8 mouse cellular contexts compared by ENCODE assay signal in genomic region chr2:33966389-33966983, GRCm38 (mm10).
DNase-seq lines count a peak whose midpoint lies in the region; ATAC-seq and TF ChIP-seq lines count a peak whose summit lies in the region.

No protein-coding gene starts in this region.

- no peaks in the 10 kb centered on the region for H3K36me3 ChIP-seq in heart, embryonic 14.5 days (ENCODE audit: control insufficient read depth, insufficient read depth, low read length)
- H3K36me3 ChIP-seq in forebrain, postnatal 0 days (ENCODE audit: insufficient read depth), result no peaks in the 10 kb centered on the region
- no peaks in the 10 kb centered on the region for H3K36me3 ChIP-seq in midbrain, embryonic 10.5 days

- no peak overlapping the region for H3K9ac ChIP-seq in heart, embryonic 14.5 days (ENCODE audit: low read length)
- peak overlapping the region; percentile 22; the same call in 1 of the 2 replicates for H3K9ac ChIP-seq in forebrain, postnatal 0 days

- ATAC-seq in heart, embryonic 14.5 days (ENCODE audit: insufficient number of reproducible peaks, insufficient read depth, low FRiP score, low read depth), result no peak
- ATAC-seq in forebrain, postnatal 0 days, result peak; percentile 18; the same call in 1 of the 2 replicates

- peaks cover 22% of the 10 kb centered on the region for H3K27me3 ChIP-seq in heart, embryonic 14.5 days (ENCODE audit: control insufficient read depth, insufficient read depth, low read length)
- no peaks in the 10 kb centered on the region for H3K27me3 ChIP-seq in forebrain, postnatal 0 days (ENCODE audit: insufficient read depth, low read length)
- peaks cover 39% of the 10 kb centered on the region for H3K27me3 ChIP-seq in midbrain, embryonic 10.5 days (ENCODE audit: low read depth, poor library complexity, severe bottlenecking)

- peak overlapping the region; percentile 52 for H3K4me2 ChIP-seq in heart, embryonic 14.5 days (ENCODE audit: low read length)
- peak overlapping the region; percentile 37 for H3K4me2 ChIP-seq in forebrain, postnatal 0 days (ENCODE audit: low read depth)

- no peak overlapping the region for H3K27ac ChIP-seq in heart, embryonic 14.5 days (replicated peaks in 1 of 2; ENCODE audit: control insufficient read depth in 1 of 2, insufficient read depth in 1 of 2, low read depth in 2 of 2, low read length in 2 of 2)
- H3K27ac ChIP-seq in forebrain, postnatal 0 days (ENCODE audit: low read depth, low read length), result peak overlapping the region; percentile 52
- H3K27ac ChIP-seq in midbrain, embryonic 10.5 days (replicated peaks), result no peak overlapping the region

- no peak for TF ChIP-seq CTCF in forebrain, postnatal 0 days (IDR thresholded peaks at IDR 0.05; ENCODE audit: low read depth)

- peak overlapping the region in 1 of 2 experiments; percentile 22; a peak in 2 of 4 replicates for H3K4me3 ChIP-seq in heart, embryonic 14.5 days (ENCODE audit: control insufficient read depth in 1 of 2, insufficient read depth in 1 of 2, low read depth in 1 of 2, low read length in 2 of 2)
- H3K4me3 ChIP-seq in forebrain, postnatal 0 days (ENCODE audit: low read depth, low read length), result no peak overlapping the region
- H3K4me3 ChIP-seq in midbrain, embryonic 10.5 days, result peak overlapping the region; percentile 3

- peaks cover 7% of the 10 kb centered on the region; the same call in 1 of the 2 replicates for H3K9me3 ChIP-seq in heart, embryonic 14.5 days (ENCODE audit: control insufficient read depth, low read length)
- no peaks in the 10 kb centered on the region for H3K9me3 ChIP-seq in forebrain, postnatal 0 days (ENCODE audit: low read length)
- H3K9me3 ChIP-seq in midbrain, embryonic 10.5 days (replicated peaks), result no peaks in the 10 kb centered on the region

- no peak for DNase-seq in heart, adult 18-20 months
- DNase-seq in Muller cell, postnatal 12 days (ENCODE audit: inconsistent ontology term), result peak; percentile 4
- peak; percentile 50 for DNase-seq in forebrain, postnatal 0 days
- DNase-seq in midbrain, embryonic 10.5 days (ENCODE audit: low spot score), result no peak
- no peak for DNase-seq in adrenal gland, postnatal 10 days
- DNase-seq in urinary bladder, postnatal 36 days (ENCODE audit: low spot score in 2 of 2), result no peak
- DNase-seq in adrenal gland, adult 8-10 months, result no peak

- peaks cover 5 to 13% of the 10 kb centered on the region in 2 experiments; a peak in 2 of 4 replicates for H3K4me1 ChIP-seq in heart, embryonic 14.5 days (ENCODE audit: control insufficient read depth in 2 of 2, insufficient read depth in 2 of 2, low read length in 2 of 2)
- H3K4me1 ChIP-seq in forebrain, postnatal 0 days (ENCODE audit: insufficient read depth), result peaks cover 10% of the 10 kb centered on the region
- peaks cover 19% of the 10 kb centered on the region for H3K4me1 ChIP-seq in midbrain, embryonic 10.5 days

- WGBS in heart, embryonic 14.5 days, result 16% methylated on average over 35 of the region's 35 CpGs
- 15% methylated on average over 35 of the region's 35 CpGs for WGBS in forebrain, postnatal 0 days
- WGBS in midbrain, embryonic 10.5 days, result 34% methylated on average over 35 of the region's 35 CpGs

Comparison
In these comparisons a context has a peak if more than half of its experiments do, and no peak if none do; other contexts are left out.
1. DNase-seq: peak in Muller cell, postnatal 12 days (single experiment) and forebrain, postnatal 0 days (single experiment); none in heart, adult 18-20 months (0 of 2), midbrain, embryonic 10.5 days (single experiment), adrenal gland, postnatal 10 days (single experiment), urinary bladder, postnatal 36 days (0 of 2) and adrenal gland, adult 8-10 months (single experiment).